Mouse (Mus musculus): ENCODE measurements around the gene Gm853.

The Gm853 gene

DNA sequence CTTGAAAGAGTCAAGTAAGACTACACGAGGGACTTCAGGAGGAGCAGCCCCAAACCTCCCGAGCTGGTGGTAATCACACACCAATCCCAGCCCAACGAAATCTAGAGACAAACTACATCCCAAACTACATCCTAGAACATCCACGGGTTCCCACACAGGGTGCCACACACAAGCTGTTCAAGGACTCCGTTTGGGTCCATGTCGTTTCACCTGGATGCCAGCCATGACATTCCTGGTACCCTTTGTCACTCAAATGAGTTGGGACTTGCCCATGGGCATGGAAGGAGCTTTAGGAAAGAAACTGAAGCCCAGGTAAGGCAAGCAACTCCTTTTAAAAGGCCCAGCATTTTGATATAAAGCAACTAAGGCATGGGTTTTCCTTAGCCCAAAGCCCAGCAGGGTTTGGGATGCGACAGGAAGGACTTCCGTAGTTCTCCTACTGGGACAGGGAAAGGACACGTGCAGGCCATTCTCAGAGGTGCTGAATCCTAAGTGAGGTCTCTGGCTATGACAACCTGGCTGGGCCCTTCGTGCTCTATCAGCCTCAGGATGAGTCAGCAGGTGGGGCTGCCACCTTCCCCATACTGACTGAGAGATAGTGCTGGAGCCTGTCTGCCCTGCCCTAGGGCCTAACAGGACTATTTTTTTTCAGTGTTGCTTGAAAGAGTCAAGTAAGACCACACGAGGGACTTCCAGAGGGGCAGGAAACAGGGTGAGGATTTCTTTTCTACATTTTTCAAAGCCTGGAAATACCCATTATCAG, 49.0 kb downstream of the Gm853 start:
- DNase-seq = no peak

GRCm38 (mm10) chr4:130171951-130172765, 50.0 kb downstream of the Gm853 start:
- DNase-seq = no peak

- DNase-seq = no peak
Observed at GRCm38 (mm10) chr4:130170362-130170761, 51.8 kb downstream of the Gm853 start.

GRCm38 (mm10) chr4:130169411-130169971, 52.7 kb downstream of the Gm853 start:
- DNase-seq = no peak

GRCm38 (mm10) chr4:130168280-130169183, 53.7 kb downstream of the Gm853 start:
- no peak for DNase-seq

DNA sequence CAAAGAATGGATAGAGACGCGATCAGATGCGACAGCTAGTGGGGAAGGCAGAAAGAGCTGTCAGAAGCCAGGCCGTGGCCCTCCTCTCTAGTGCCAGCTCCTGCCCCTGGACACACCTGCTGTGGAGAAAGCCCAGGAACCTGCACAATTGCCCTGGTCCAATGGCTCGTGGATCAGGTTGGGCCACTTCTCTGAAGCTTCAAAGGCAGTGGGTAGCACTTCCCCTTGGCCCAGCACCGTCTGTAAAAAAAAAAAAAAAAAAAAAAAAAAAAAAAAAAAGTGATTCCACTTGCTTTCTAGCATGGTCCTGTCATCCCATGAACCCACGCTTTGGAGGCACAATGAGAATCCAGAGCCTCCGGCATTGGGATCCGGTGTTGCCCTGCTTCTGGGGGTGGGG, 54.4 kb downstream of the Gm853 start:
- DNase-seq = no peak

GRCm38 (mm10) chr4:130167321-130167720, 54.9 kb downstream of the Gm853 start:
- DNase-seq = no peak

GRCm38 (mm10) chr4:130166592-130166991, 55.6 kb downstream of the Gm853 start:
- DNase-seq = no peak

GRCm38 (mm10) chr4:130166061-130166460, 56.1 kb downstream of the Gm853 start:
- no peak for DNase-seq

GRCm38 (mm10) chr4:130164121-130164520, 58.1 kb downstream of the Gm853 start:
- DNase-seq = no peak

GRCm38 (mm10) chr4:130163391-130163861, 58.8 kb downstream of the Gm853 start:
- DNase-seq = no peak

- no peak for DNase-seq
Observed at GRCm38 (mm10) chr4:130161349-130161748, 60.9 kb downstream of the Gm853 start.
